8 mouse cellular contexts compared by ENCODE assay signal in the genomic region with DNA sequence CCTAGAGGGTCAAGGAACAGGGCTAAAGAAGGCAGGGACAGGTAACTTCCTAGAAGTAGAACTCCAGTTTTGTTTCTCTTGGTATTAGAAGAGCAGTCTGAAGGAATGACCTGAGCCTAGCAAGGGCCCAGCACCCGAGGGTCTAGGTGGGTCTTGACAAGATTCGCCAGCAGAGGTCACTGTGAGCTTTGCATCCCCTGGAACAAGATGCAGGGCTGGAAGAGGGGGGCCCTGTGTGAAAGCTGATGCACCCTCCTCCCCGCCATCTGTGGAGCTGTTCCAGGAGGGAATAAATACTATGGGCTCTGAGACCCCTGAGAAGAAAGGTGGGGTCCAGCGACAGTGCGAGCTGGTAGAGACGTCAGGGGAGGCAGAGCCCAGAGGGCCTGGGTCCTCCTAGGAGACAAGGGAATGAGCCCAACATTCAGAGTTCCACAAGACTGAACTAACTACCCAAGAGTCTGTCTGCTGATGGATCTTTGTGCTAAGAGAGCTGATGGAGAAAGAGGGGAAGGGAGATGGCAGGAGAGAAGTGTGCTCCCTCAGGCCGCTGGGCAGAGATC. TPM values are rescaled to one million over a fixed set of nuclear protein-coding genes. Genes with fewer than 3 reads are reported as not detected.
DNase-seq lines count a peak whose midpoint lies in the region; ATAC-seq lines count a peak whose summit lies in the region.

No protein-coding gene starts in this region.

- H3K4me3 ChIP-seq in embryonic facial prominence, embryonic 13.5 days, result no peak overlapping the region
- no peak overlapping the region for H3K4me3 ChIP-seq in liver, embryonic 12.5 days

- ATAC-seq in embryonic facial prominence, embryonic 13.5 days (ENCODE audit: insufficient number of reproducible peaks, insufficient read depth, low FRiP score, low TSS enrichment, low read depth), result no peak
- ATAC-seq in hematopoietic stem cell, adult 5-6 weeks (replicated peaks in 1 of 2; ENCODE audit: insufficient read depth in 1 of 2, low FRiP score in 2 of 2, low TSS enrichment in 1 of 2, low read depth in 1 of 2, poor library complexity in 2 of 2, severe bottlenecking in 2 of 2), result peak; percentile 43 to 54; a peak in 2 of 4 replicates
- no peak for ATAC-seq in liver, embryonic 12.5 days
- no peak for ATAC-seq in megakaryocyte-erythroid progenitor cell, adult 5-6 weeks (replicated peaks; ENCODE audit: low FRiP score, low TSS enrichment, poor library complexity, severe bottlenecking)

- peak; percentile 28 for DNase-seq in ovary, postnatal 36 days (ENCODE audit: low spot score)
- no peak for DNase-seq in ovary, adult 18-20 months (ENCODE audit: low spot score)
- peak; percentile 14 to 48 for DNase-seq in adrenal gland, postnatal 36 days
- peak; percentile 38 for DNase-seq in neural tube, embryonic 10.5 days (ENCODE audit: extremely low spot score, low spot score)

- 9% methylated on average over 7 of the region's 7 CpGs for WGBS in embryonic facial prominence, embryonic 13.5 days
- 10% methylated on average over 7 of the region's 7 CpGs for WGBS in liver, embryonic 12.5 days (ENCODE audit: insufficient replicate concordance)

- peaks cover 20% of the 10 kb centered on the region for H3K4me1 ChIP-seq in embryonic facial prominence, embryonic 13.5 days
- H3K4me1 ChIP-seq in liver, embryonic 12.5 days, result peaks cover 12% of the 10 kb centered on the region

- no peaks in the 10 kb centered on the region for H3K36me3 ChIP-seq in embryonic facial prominence, embryonic 13.5 days
- no peaks in the 10 kb centered on the region for H3K36me3 ChIP-seq in liver, embryonic 12.5 days

- peaks cover 52% of the 10 kb centered on the region for H3K27me3 ChIP-seq in embryonic facial prominence, embryonic 13.5 days
- H3K27me3 ChIP-seq in liver, embryonic 12.5 days (replicated peaks), result peaks cover 48% of the 10 kb centered on the region

- 0 out of 2 replicates have a peak overlapping the region, but pooled peaks have one; percentile 57 for H3K9ac ChIP-seq in embryonic facial prominence, embryonic 13.5 days
- no peak overlapping the region for H3K9ac ChIP-seq in liver, embryonic 12.5 days

- H3K9me3 ChIP-seq in embryonic facial prominence, embryonic 13.5 days, result no peaks in the 10 kb centered on the region
- H3K9me3 ChIP-seq in liver, embryonic 12.5 days (replicated peaks), result no peaks in the 10 kb centered on the region

- H3K27ac ChIP-seq in embryonic facial prominence, embryonic 13.5 days, result no peak overlapping the region
- no peak overlapping the region for H3K27ac ChIP-seq in liver, embryonic 12.5 days

- peak overlapping the region; percentile 78; the same call in 1 of the 2 replicates for H3K4me2 ChIP-seq in embryonic facial prominence, embryonic 13.5 days
- H3K4me2 ChIP-seq in liver, embryonic 12.5 days, result 0 out of 2 replicates have a peak overlapping the region, but pooled peaks have one; percentile 71

RNA-seq across cellular contexts. Expression of a gene that starts 53.8 kb away (rescaled TPM):
- under 1 TPM; 0.13 to 0.33 TPM for total RNA-seq in adrenal gland, postnatal 36 days (2021)
- 0.10 TPM in 1 of 2 replicates, not detected in the other for polyA plus RNA-seq in embryonic facial prominence, embryonic 13.5 days (2015; fragmentation: Nextera tagmentation; extraction: Ambion mirVana)
- total RNA-seq in hematopoietic stem cell, adult 5-6 weeks (2017), result 0.25 TPM in 1 of 2 replicates, not detected in the other
- 0.07 TPM in 1 of 2 replicates, not detected in the other for polyA plus RNA-seq in liver, embryonic 12.5 days (2016; fragmentation: Nextera tagmentation; extraction: Ambion mirVana)
- total RNA-seq in megakaryocyte-erythroid progenitor cell, adult 5-6 weeks (2014; fragmentation: Nextera tagmentation), result 0.15 TPM in 1 of 2 replicates, not detected in the other
- total RNA-seq in megakaryocyte-erythroid progenitor cell, adult 5-6 weeks (2017), result not detected in 2 replicates

Comparison
In these comparisons a context has a peak if more than half of its experiments do, and no peak if none do; other contexts are left out.
1. ATAC-seq: peak in hematopoietic stem cell, adult 5-6 weeks (2 of 2); none in embryonic facial prominence, embryonic 13.5 days (single experiment), liver, embryonic 12.5 days (single experiment) and megakaryocyte-erythroid progenitor cell, adult 5-6 weeks (single experiment).